Mouse (Mus musculus): Measurements from ENCODE around the gene Slc11a2. TPM values are rescaled to one million over a fixed set of nuclear protein-coding genes. Genes with fewer than 3 reads are reported as not detected.

Gene Slc11a2
- total and polyA plus RNA-seq, 2 experiments from 2014 or later = 17.6 to 36.8 TPM

DNA sequence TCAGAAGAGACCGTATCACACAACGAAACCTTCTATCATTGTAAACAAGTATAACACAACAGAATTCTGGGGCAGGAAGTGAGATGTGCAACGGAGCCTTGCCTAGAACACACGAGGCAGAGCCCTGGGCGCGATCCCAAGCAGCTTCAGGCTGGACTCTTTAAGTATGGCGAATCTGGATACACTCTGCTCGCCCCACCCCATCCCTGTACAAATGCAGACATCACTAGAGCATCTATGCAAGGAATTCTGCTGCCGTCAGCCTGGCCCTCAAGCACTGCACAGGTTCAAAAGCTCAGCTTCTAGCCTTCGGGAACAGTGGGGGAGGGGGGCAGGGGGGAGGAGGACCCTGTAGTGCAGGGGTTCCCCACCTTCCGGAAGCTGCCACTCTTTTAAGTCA lies 31.9 kb downstream of the Slc11a2 start:
- Histone ChIP-seq H3K4me1 (ENCODE audit: insufficient read depth) (no peaks in the 10 kb centered on the region), H3K27me3 (ENCODE audit: insufficient read depth, low read length) (no peaks in the 10 kb centered on the region), H3K36me3 (ENCODE audit: insufficient read depth) (peaks cover 56% of the 10 kb centered on the region), H3K9me3 (ENCODE audit: low read length) (no peaks in the 10 kb centered on the region), H3K9ac (no peak overlapping the region), H3K27ac (ENCODE audit: low read depth, low read length) (no peak overlapping the region), H3K4me3 (ENCODE audit: low read depth, low read length) (no peak overlapping the region), H3K4me2 (ENCODE audit: low read depth) (no peak overlapping the region)
- no peak for TF ChIP-seq CTCF (IDR thresholded peaks at IDR 0.05; ENCODE audit: low read depth)
- no peak for ATAC-seq
- 85% methylated on average over 11 of the region's 11 CpGs for WGBS
- no peak for DNase-seq

DNA sequence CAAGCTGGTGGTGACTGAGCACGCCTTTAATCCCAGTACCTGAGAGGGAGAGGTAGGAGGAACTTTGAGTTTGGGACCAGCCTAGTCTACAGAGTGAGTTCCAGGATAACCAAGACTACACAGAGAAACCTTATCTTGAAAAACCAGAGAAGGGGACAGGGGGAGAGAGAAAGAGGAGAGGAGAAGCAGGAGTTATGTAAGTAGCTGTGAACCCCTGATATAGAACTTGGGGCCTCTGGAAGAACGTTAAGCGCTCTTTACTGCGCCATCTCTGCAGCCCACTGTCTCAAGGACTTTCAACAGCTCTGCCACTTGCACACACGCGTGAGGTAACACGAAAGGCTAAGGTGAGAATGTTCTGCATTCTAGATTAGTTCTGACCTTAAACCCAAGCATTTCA lies 33.3 kb downstream of the Slc11a2 start:
- DNase-seq (no peak), ATAC-seq (no peak)
- H3K4me3 ChIP-seq (ENCODE audit: low read depth, low read length) = no peak overlapping the region
- no peak overlapping the region for H3K27ac ChIP-seq (ENCODE audit: low read depth, low read length)
- H3K9ac ChIP-seq = no peak overlapping the region
- no peaks in the 10 kb centered on the region for H3K27me3 ChIP-seq (ENCODE audit: insufficient read depth, low read length)
- no peak overlapping the region for H3K4me2 ChIP-seq (ENCODE audit: low read depth)
- TF ChIP-seq CTCF (IDR thresholded peaks at IDR 0.05; ENCODE audit: low read depth) = no peak
- H3K9me3 ChIP-seq (ENCODE audit: low read length) = no peaks in the 10 kb centered on the region
- peaks cover 41% of the 10 kb centered on the region for H3K36me3 ChIP-seq (ENCODE audit: insufficient read depth)
- 97% methylated on average over 7 of the region's 7 CpGs for WGBS
- no peaks in the 10 kb centered on the region for H3K4me1 ChIP-seq (ENCODE audit: insufficient read depth)

DNA sequence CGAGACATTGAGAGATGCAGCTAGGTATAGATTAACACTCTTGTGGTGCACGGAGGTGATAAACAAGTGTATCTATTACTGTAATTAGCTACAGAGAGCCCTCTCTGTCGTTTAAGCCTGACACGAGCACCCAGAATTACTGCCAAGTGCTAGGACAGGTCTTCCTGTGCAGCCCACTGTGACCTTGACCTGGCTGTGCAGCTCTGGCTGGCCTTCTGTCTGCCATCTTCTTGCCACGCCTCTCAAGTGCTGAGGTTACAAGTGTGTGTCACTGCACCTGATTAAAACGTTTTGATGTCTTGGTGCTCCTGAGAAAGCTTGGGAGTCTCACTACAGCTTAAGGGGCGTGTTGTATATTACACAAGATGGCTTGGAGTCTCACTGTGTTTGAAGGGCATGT lies 33.8 kb downstream of the Slc11a2 start:
- ATAC-seq = no peak
- DNase-seq = no peak
- Histone ChIP-seq H3K4me3 (ENCODE audit: low read depth, low read length) (no peak overlapping the region), H3K9me3 (ENCODE audit: low read length) (no peaks in the 10 kb centered on the region), H3K9ac (no peak overlapping the region), H3K27me3 (ENCODE audit: insufficient read depth, low read length) (no peaks in the 10 kb centered on the region), H3K27ac (ENCODE audit: low read depth, low read length) (no peak overlapping the region), H3K4me2 (ENCODE audit: low read depth) (no peak overlapping the region), H3K36me3 (ENCODE audit: insufficient read depth) (peaks cover 36% of the 10 kb centered on the region), H3K4me1 (ENCODE audit: insufficient read depth) (no peaks in the 10 kb centered on the region)
- no peak for TF ChIP-seq CTCF (IDR thresholded peaks at IDR 0.05; ENCODE audit: low read depth)
- WGBS = 81% methylated on average over 7 of the region's 7 CpGs

DNA sequence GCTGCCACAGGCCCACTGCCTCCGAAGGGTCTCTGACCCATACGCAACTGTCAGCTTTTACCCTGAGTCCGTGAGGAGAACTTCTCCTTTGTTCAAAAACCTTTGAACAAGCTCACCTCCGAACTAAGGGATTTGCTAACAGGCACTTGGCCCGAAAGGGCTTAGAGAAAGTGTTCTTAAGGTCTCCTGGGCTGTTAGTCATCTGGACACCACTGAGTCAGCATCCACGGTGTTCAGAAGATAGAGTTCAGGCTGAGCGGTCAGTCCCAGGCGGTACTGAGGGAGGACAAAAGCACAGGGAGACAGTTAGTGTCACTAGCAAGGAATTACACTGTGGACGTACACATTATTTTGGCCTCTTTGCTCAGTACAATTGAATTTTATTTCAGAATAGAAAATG lies 36.0 kb downstream of the Slc11a2 start:
- WGBS = 58% methylated on average over 9 of the region's 9 CpGs

DNA sequence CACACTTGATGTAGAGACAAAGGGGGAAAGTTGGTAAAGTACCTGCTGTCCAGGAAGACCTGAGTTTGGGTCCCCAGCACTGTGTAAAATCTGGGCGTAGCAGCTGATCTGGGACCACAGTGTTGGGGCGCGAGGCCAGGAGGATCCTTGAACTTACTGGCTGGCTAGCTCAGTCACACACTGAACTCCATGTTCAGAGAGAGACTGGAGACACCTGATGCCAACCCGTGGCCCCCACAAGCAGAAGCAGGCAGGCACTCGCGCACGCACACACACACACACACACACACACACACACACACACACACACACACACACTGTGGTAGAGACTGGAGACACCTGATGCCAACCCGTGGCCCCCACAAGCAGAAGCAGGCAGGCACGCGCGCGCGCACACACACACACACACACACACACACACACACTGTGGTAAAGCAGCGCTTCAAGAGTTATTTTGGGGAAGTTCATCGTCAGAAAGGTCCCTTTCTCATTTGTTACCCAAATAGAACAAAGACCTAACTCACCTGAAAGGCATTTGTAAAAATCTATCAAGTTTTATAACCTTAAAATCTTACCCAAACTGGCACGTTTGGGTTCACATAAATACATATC lies 36.5 kb downstream of the Slc11a2 start:
- H3K36me3 ChIP-seq (ENCODE audit: insufficient read depth) = peaks cover 11% of the 10 kb centered on the region; the same call in 1 of the 2 replicates
- no peaks in the 10 kb centered on the region for H3K27me3 ChIP-seq (ENCODE audit: insufficient read depth, low read length)
- TF ChIP-seq CTCF (IDR thresholded peaks at IDR 0.05; ENCODE audit: low read depth) = no peak
- no peak overlapping the region for H3K4me3 ChIP-seq (ENCODE audit: low read depth, low read length)
- H3K9me3 ChIP-seq (ENCODE audit: low read length) = no peaks in the 10 kb centered on the region
- WGBS = 88% methylated on average over 16 of the region's 16 CpGs
- no peak for DNase-seq
- no peaks in the 10 kb centered on the region for H3K4me1 ChIP-seq (ENCODE audit: insufficient read depth)
- ATAC-seq = no peak
- no peak overlapping the region for H3K9ac ChIP-seq
- H3K27ac ChIP-seq (ENCODE audit: low read depth, low read length) = no peak overlapping the region
- no peak overlapping the region for H3K4me2 ChIP-seq (ENCODE audit: low read depth)

More for the DNA sequence above, 36.0 kb downstream of the Slc11a2 start:
- Histone ChIP-seq H3K4me2 (ENCODE audit: low read depth) (no peak overlapping the region), H3K9me3 (ENCODE audit: low read length) (no peaks in the 10 kb centered on the region), H3K4me1 (ENCODE audit: insufficient read depth) (no peaks in the 10 kb centered on the region), H3K36me3 (ENCODE audit: insufficient read depth) (peaks cover 17% of the 10 kb centered on the region; the same call in 1 of the 2 replicates), H3K9ac (no peak overlapping the region), H3K27ac (ENCODE audit: low read depth, low read length) (no peak overlapping the region), H3K4me3 (ENCODE audit: low read depth, low read length) (no peak overlapping the region), H3K27me3 (ENCODE audit: insufficient read depth, low read length) (no peaks in the 10 kb centered on the region)
- DNase-seq (no peak), ATAC-seq (no peak)
- no peak for TF ChIP-seq CTCF (IDR thresholded peaks at IDR 0.05; ENCODE audit: low read depth)

DNA sequence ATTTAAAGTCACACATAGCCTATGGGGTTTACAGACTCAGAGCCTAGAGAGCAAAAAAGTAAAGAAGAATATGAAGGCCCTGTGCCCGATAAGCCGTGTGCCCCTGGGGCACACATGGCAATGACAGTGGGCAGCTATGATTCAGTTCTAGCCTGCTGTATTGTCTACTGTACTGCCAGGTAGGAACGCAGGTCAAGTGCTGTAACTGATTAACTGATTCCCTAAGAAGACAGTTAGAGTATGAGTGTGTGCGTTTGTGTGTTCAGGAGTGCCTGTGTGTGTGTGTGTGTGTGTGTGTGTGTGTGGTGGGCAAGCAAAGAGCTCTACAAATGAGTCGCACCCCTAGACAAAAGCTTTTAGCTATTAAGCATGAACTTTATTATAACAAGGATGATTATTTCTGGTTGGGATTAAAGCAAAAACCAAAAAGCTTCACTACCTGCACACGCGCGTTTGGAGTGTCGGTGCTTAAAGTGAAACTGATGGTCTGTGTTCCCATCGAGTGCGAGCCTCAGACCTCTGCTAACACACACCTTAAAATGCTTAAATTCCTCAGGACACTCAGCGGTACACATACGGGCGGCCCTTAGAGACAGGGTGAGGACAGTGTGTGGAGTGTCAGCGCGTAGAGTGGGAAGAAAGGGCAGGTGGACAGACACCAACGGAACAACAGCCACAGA lies 37.2 kb downstream of the Slc11a2 start:
- H3K9me3 ChIP-seq (ENCODE audit: low read length) = no peaks in the 10 kb centered on the region
- no peak overlapping the region for H3K27ac ChIP-seq (ENCODE audit: low read depth, low read length)
- no peak for TF ChIP-seq CTCF (IDR thresholded peaks at IDR 0.05; ENCODE audit: low read depth)
- H3K4me3 ChIP-seq (ENCODE audit: low read depth, low read length) = no peak overlapping the region
- ATAC-seq = no peak
- 0 out of 2 replicates have a peak, but pooled peaks cover 6% of the 10 kb centered on the region for H3K36me3 ChIP-seq (ENCODE audit: insufficient read depth)
- no peaks in the 10 kb centered on the region for H3K4me1 ChIP-seq (ENCODE audit: insufficient read depth)
- no peaks in the 10 kb centered on the region for H3K27me3 ChIP-seq (ENCODE audit: insufficient read depth, low read length)
- H3K4me2 ChIP-seq (ENCODE audit: low read depth) = no peak overlapping the region
- H3K9ac ChIP-seq = no peak overlapping the region
- 93% methylated on average over 17 of the region's 17 CpGs for WGBS
- no peak for DNase-seq

DNA sequence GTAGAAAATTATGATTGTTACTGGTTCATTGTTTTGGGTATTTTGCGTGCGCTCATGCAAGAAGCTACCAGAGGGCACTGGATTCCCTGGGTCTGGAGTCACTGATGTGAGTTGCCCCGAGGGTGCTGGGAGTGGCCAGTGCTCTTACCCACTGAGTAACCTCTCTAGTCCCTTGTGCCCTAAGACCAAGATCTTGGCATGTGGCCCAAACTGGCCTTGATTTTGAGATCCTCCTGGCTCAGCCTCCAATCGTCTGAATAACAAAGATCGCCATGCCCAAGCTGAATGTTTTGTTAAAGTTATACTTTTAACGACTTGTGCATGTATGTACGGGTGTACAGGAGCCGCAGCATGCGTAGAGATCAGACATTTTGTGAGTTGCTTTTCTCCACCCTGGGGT lies 39.2 kb downstream of the Slc11a2 start:
- Histone ChIP-seq H3K4me1 (ENCODE audit: insufficient read depth) (no peaks in the 10 kb centered on the region), H3K4me3 (ENCODE audit: low read depth, low read length) (no peak overlapping the region), H3K27ac (ENCODE audit: low read depth, low read length) (no peak overlapping the region), H3K9ac (no peak overlapping the region), H3K27me3 (ENCODE audit: insufficient read depth, low read length) (no peaks in the 10 kb centered on the region), H3K9me3 (ENCODE audit: low read length) (no peaks in the 10 kb centered on the region), H3K4me2 (ENCODE audit: low read depth) (no peak overlapping the region), H3K36me3 (ENCODE audit: insufficient read depth) (no peaks in the 10 kb centered on the region)
- WGBS = 88% methylated on average over 9 of the region's 9 CpGs
- ATAC-seq = no peak
- no peak for TF ChIP-seq CTCF (IDR thresholded peaks at IDR 0.05; ENCODE audit: low read depth)
- no peak for DNase-seq
